Mouse (Mus musculus) liver, adult 2 months (tissue): ENCODE results near the gene Pold2.

ENCODE experiments used
- CTCF ChIP-seq: fragments of 200-500 bp; IDR thresholded peaks from 2 replicates; pipeline ENCODE4 v1.5.1; 2011; ENCODE audit warnings: low read depth, low read length, control low read depth
- POLR2A ChIP-seq: fragments of 200-500 bp; IDR thresholded peaks from 2 replicates; pipeline ENCODE4 v1.6.1; 2011; ENCODE audit warnings: low read length, control low read depth; ENCODE audit not compliant: insufficient read depth; ENCODE audit errors: extremely low read depth

GRCm38 (mm10) chr11:5877921-5878526 is at the start of gene Pold2:
- TF ChIP-seq POLR2A (peak; percentile 72), CTCF (no peak)
